Mouse (Mus musculus) thymus, postnatal 0 days (tissue): ENCODE measurements around the gene Brd7. TPM values are rescaled to one million over a fixed set of nuclear protein-coding genes. Genes with fewer than 3 reads are reported as not detected.

Source experiments
- DNase-seq: peaks from one replicate; pipeline ENCODE4 v3.0.0-alpha.2; 2015; ENCODE audit warnings: low spot score
- polyA plus RNA-seq: library from polyadenylated mRNA; unstranded; fragments of >200 nt; fragmentation: Nextera tagmentation; extraction: Ambion mirVana; gene quantifications from 2 replicates; pipeline ENCODE4 v1.2.1, GENCODE M21; 2015

Gene Brd7
- polyA plus RNA-seq, 1 experiment from 2014 or later = 95.7 TPM

- DNase-seq = no peak
Measured at GRCm38 (mm10) chr8:88285469-88286356, 76.3 kb downstream of the Brd7 start.

GRCm38 (mm10) chr8:88284738-88285137 lies 77.3 kb downstream of the Brd7 start:
- DNase-seq = no peak

- no peak for DNase-seq
Measured at GRCm38 (mm10) chr8:88283243-88284115, 78.5 kb downstream of the Brd7 start.

GRCm38 (mm10) chr8:88282684-88283083 lies 79.3 kb downstream of the Brd7 start:
- DNase-seq = no peak

Other genes with a start within 250 kb of the Brd7 start
- gene Cnep1r1, start 243.4 kb downstream of the Brd7 start, polyA plus RNA-seq = 45.0 and 51.3 TPM in 2 replicates
- 29.7 and 33.6 TPM in 2 replicates for gene Heatr3, start 224.3 kb downstream of the Brd7 start, polyA plus RNA-seq
- 8.5 and 9.3 TPM in 2 replicates for gene Tent4b, start 163.0 kb downstream of the Brd7 start, polyA plus RNA-seq
- 16.2 and 21.1 TPM in 2 replicates for gene Adcy7, start 89.8 kb downstream of the Brd7 start, polyA plus RNA-seq
- gene Nkd1, start 159.2 kb upstream of the Brd7 start, polyA plus RNA-seq = 4.1 and 4.7 TPM in 2 replicates